Mouse (Mus musculus): ENCODE data around the gene Extl1. TPM values are rescaled to one million over a fixed set of nuclear protein-coding genes. Genes with fewer than 3 reads are reported as not detected.
A peak's percentile ranks its signal among the peaks of the same experiment; 100 is the strongest.

The Extl1 gene
- polyA plus RNA-seq, 1 experiment: 49.2 TPM

DNA sequence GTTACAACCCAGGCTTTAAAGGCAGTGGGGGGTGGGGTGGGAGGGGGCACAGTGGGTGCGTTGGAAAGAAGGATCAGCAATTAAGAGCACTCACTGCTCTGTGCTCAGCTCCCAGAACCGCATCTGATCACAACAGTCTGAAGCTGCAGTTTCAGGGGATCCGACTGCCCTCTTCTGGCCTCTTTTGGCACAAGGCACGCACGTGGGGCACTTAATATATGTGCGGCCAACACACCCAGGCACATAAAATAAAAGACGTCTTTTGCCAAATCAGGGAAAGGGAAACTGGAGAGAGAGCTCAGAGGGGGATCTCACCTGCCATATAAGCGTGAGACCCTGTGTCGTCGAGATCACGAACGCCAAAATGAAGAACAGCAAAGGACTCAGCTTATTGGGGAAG lies 9.4 kb upstream of the Extl1 start:
- Histone ChIP-seq H3K27ac (ENCODE audit: insufficient read depth, low read length) (no peak overlapping the region), H3K4me3 (ENCODE audit: insufficient read depth, low read length) (no peak overlapping the region), H3K4me1 (ENCODE audit: control insufficient read depth, insufficient read depth, low read length) (peaks cover 2% of the 10 kb centered on the region)
- peak; percentile 28 for TF ChIP-seq CTCF (IDR thresholded peaks at IDR 0.05; ENCODE audit: extremely low read depth, insufficient read depth, low read length)
- no peak for TF ChIP-seq POLR2A (IDR thresholded peaks at IDR 0.05; ENCODE audit: extremely low read depth, insufficient read depth, low read length)

DNA sequence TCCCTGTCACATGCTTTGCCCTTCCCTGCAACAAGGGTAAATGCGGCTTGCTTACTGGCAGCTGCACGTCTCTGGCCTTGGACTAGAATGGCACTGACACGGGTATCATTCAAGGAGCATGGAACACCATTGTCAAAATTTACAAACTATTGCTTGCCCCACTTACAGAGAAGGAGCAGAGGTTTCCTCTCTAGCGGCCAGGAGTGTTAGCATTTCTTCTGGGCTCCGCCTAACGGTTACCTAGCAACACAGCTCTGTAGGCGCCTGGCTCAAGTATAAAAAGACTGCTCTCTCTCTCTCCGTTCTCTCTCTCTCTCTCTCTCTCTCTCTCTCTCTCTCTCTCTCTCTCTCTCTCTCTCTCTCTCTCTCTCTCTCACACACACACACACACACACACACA lies 8.9 kb upstream of the Extl1 start:
- Histone ChIP-seq H3K4me3 (ENCODE audit: insufficient read depth, low read length) (no peak overlapping the region), H3K27ac (ENCODE audit: insufficient read depth, low read length) (no peak overlapping the region), H3K4me1 (ENCODE audit: control insufficient read depth, insufficient read depth, low read length) (peaks cover 2% of the 10 kb centered on the region; the same call in 1 of the 2 replicates)
- TF ChIP-seq POLR2A (IDR thresholded peaks at IDR 0.05; ENCODE audit: extremely low read depth, insufficient read depth, low read length) (no peak), CTCF (IDR thresholded peaks at IDR 0.05; ENCODE audit: extremely low read depth, insufficient read depth, low read length) (no peak)

DNA sequence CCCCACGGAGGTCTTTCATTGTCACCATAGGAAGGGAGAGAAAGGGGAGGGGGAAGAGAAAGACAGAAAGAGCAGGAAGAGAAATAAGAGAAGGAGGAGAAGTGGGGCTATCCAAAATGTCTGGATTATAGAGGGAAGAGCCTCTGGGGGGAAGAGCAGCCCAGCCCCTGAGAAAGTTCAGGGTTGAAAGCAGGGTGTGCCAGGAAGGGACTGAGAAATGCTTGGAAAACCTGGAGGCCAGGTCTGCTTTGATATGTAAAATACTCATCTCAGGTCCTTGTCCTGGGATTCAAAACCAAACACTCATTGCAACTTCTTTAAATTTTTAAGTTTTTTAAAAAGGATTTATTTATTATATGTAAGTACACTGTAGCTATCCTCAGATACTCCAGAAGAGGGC lies 8.0 kb upstream of the Extl1 start:
- no peak overlapping the region for H3K4me3 ChIP-seq (ENCODE audit: insufficient read depth, low read length)
- peaks cover 2% of the 10 kb centered on the region; the same call in 1 of the 2 replicates for H3K4me1 ChIP-seq (ENCODE audit: control insufficient read depth, insufficient read depth, low read length)
- TF ChIP-seq POLR2A (IDR thresholded peaks at IDR 0.05; ENCODE audit: extremely low read depth, insufficient read depth, low read length): no peak
- H3K27ac ChIP-seq (ENCODE audit: insufficient read depth, low read length): no peak overlapping the region

DNA sequence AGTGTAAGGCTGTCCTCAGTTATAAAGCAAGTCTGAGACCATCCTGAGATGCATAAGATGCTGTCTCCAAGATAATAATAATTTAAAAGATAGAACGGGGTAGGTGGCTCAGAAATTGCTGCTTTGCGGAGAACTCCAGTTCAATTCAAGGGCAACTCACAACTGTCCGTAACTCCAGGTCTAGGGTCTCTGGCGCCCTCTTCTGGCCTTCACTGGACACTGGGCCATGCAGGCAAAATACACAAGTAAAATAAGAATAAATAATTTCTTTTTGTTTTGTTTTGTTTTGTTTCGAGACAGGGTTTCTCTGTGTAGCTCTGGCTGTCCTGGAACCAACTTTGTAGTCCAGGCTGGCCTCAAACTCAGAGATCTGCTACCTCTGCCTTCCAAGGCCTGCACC lies 4.7 kb upstream of the Extl1 start:
- Histone ChIP-seq H3K27ac (ENCODE audit: insufficient read depth, low read length) (no peak overlapping the region), H3K4me1 (ENCODE audit: control insufficient read depth, insufficient read depth, low read length) (peaks cover 2% of the 10 kb centered on the region; the same call in 1 of the 2 replicates), H3K4me3 (ENCODE audit: insufficient read depth, low read length) (no peak overlapping the region)
- TF ChIP-seq POLR2A (IDR thresholded peaks at IDR 0.05; ENCODE audit: extremely low read depth, insufficient read depth, low read length) (no peak), CTCF (IDR thresholded peaks at IDR 0.05; ENCODE audit: extremely low read depth, insufficient read depth, low read length) (peak; percentile 75)

DNA sequence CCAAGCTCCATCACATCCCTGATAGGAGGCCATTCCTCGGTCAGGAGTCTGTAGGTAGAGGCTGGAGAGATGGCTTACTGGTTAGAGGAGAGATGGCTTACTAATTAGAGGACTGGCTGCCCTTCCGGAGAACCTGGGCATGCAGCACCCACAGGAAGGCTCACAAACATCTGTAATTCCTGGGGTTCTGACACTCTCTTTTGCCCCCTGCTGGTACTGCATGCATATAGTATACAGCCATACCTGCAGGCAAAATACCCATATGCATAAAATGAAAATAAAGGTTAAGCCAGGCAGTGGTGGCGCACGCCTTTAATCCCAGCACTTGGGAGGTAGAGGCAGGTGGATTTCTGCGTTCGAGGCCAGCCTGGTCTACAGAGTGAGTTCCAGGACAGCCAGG lies 3.6 kb upstream of the Extl1 start:
- no peaks in the 10 kb centered on the region for H3K4me1 ChIP-seq (ENCODE audit: control insufficient read depth, insufficient read depth, low read length)
- TF ChIP-seq POLR2A (IDR thresholded peaks at IDR 0.05; ENCODE audit: extremely low read depth, insufficient read depth, low read length) (no peak), CTCF (IDR thresholded peaks at IDR 0.05; ENCODE audit: extremely low read depth, insufficient read depth, low read length) (no peak)
- H3K27ac ChIP-seq (ENCODE audit: insufficient read depth, low read length): no peak overlapping the region
- H3K4me3 ChIP-seq (ENCODE audit: insufficient read depth, low read length): no peak overlapping the region

DNA sequence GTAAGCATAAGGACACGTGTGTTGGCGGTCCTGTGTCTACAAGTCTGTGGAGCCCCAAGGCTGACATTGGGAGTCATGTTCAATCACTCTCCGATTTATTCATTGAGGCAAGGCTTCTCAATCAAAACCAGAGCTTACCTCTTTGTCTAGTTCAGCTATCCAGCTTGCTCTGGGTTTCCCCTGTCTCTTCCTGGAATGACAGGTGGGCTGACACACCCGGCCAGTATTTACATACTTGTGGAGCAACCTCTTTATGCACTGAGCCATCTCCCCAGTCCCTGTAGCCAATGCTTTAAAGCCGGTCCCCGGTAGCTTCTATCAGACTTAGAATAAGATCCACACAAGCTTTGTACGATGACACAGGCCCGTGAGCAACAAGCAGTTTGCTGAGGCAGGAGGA lies 4.1 kb downstream of the Extl1 start:
- H3K27ac ChIP-seq (ENCODE audit: insufficient read depth, low read length): no peak overlapping the region
- TF ChIP-seq POLR2A (IDR thresholded peaks at IDR 0.05; ENCODE audit: extremely low read depth, insufficient read depth, low read length) (no peak), CTCF (IDR thresholded peaks at IDR 0.05; ENCODE audit: extremely low read depth, insufficient read depth, low read length) (no peak)
- no peak overlapping the region for H3K4me3 ChIP-seq (ENCODE audit: insufficient read depth, low read length)
- H3K4me1 ChIP-seq (ENCODE audit: control insufficient read depth, insufficient read depth, low read length): no peaks in the 10 kb centered on the region

DNA sequence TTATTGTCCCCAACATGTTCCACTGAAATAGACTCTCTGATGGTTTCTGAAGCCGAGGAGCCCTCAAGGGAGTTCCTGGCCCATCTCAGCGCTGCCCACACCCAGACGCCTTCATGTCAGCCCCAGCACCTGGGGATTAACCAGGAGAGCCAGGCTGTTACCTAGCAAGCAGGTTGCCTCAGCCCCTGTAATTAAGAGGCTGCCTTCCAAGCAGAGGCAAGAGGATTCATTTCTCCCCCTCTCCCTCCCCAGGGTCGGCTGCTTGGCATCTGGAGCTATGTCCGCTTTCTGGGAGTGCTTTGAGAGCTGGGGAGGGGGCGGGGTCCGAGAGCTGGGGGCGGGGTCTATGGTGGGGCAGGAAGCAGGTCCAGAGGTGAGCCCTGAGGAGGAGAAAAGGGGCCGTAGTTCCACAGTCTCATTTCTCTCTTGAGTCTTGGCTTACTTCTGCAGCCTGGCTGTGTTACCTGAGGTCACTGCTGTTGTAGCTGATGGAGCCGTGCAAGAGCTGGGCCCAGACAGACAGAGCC lies 5.5 kb downstream of the Extl1 start:
- TF ChIP-seq CTCF (IDR thresholded peaks at IDR 0.05; ENCODE audit: extremely low read depth, insufficient read depth, low read length): no peak
- no peak for TF ChIP-seq POLR2A (IDR thresholded peaks at IDR 0.05; ENCODE audit: extremely low read depth, insufficient read depth, low read length)
- H3K4me3 ChIP-seq (ENCODE audit: insufficient read depth, low read length): no peak overlapping the region

DNA sequence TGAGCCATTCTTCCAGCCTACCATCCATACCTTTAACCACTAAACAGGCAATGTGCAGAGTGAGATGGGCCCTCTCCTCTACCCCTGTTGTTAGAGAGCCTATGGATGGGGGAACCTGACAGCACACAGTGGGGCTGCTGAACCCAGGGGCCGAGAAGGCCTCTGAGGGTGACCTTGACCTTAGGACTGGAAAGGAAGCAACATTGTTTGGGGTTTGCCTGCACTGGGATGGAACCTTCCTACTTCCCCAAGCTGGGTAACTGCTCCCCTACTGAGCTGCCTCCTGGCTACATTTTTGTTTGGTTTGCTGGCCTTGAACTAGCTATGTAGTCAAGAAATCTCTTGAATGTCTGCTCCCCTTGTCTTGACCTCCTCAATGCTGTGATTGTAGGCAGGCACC lies 9.3 kb downstream of the Extl1 start:
- no peak for TF ChIP-seq POLR2A (IDR thresholded peaks at IDR 0.05; ENCODE audit: extremely low read depth, insufficient read depth, low read length)
- TF ChIP-seq CTCF (IDR thresholded peaks at IDR 0.05; ENCODE audit: extremely low read depth, insufficient read depth, low read length): no peak
- Histone ChIP-seq H3K4me1 (ENCODE audit: control insufficient read depth, insufficient read depth, low read length) (no peaks in the 10 kb centered on the region), H3K4me3 (ENCODE audit: insufficient read depth, low read length) (no peak overlapping the region), H3K27ac (ENCODE audit: insufficient read depth, low read length) (no peak overlapping the region)

More for the DNA sequence above, 5.5 kb downstream of the Extl1 start:
- Histone ChIP-seq H3K27ac (ENCODE audit: insufficient read depth, low read length) (no peak overlapping the region), H3K4me1 (ENCODE audit: control insufficient read depth, insufficient read depth, low read length) (no peaks in the 10 kb centered on the region)

DNA sequence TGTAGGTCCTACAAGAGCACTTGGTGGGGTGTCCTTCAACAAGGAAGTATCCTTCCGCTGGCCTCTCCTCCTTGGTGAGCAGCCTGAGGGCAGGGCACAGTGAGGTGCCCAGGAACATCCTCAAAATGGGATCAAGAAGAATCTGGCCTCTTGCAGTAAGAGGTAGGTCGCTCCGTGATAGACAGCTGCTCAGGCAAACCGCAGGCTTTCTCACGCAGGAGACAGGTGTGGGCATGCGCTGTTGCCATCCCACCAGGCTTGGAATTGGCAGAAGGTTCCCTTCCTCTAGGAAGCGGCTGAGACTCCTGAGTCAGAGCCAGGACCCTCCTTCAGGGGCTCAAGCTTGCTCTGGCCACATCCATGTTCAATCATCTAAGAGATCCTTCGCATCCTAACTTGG lies 10.4 kb downstream of the Extl1 start:
- no peak overlapping the region for H3K27ac ChIP-seq (ENCODE audit: insufficient read depth, low read length)
- H3K4me1 ChIP-seq (ENCODE audit: control insufficient read depth, insufficient read depth, low read length): 0 out of 2 replicates have a peak, but pooled peaks cover 2% of the 10 kb centered on the region

DNA sequence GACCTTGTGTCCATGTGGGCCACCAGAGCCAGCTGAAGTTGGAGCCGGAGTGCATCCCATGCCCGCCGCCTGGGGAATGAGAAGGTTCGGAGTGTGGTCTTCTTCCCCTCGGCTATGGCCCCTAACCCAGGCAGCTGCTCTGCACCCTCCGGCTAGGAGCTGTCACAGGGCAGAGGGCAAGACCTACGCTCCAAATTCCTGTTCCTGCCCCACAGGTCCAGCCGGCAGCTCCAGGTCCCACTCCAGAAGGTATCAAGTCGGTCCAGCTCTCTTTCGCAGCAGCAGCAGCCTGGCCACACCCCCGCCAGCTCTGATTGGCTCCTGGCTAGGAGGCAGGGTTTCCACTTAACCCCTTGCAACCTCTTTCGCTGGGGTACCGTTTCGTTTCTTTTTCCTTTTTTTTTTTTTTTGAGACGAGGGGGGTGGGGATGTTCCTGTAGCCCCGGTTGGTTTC lies 11.3 kb downstream of the Extl1 start:
- no peak for TF ChIP-seq CTCF (IDR thresholded peaks at IDR 0.05; ENCODE audit: extremely low read depth, insufficient read depth, low read length)
- peak; percentile 98 for TF ChIP-seq POLR2A (IDR thresholded peaks at IDR 0.05; ENCODE audit: extremely low read depth, insufficient read depth, low read length)
- Histone ChIP-seq H3K27ac (ENCODE audit: insufficient read depth, low read length) (0 out of 2 replicates have a peak overlapping the region, but pooled peaks have one; percentile 73), H3K4me3 (ENCODE audit: insufficient read depth, low read length) (peak overlapping the region; percentile 93), H3K4me1 (ENCODE audit: control insufficient read depth, insufficient read depth, low read length) (0 out of 2 replicates have a peak, but pooled peaks cover 2% of the 10 kb centered on the region)

More for the DNA sequence above, 10.4 kb downstream of the Extl1 start:
- peak overlapping the region; percentile 93; the same call in 1 of the 2 replicates for H3K4me3 ChIP-seq (ENCODE audit: insufficient read depth, low read length)
- TF ChIP-seq POLR2A (IDR thresholded peaks at IDR 0.05; ENCODE audit: extremely low read depth, insufficient read depth, low read length) (no peak), CTCF (IDR thresholded peaks at IDR 0.05; ENCODE audit: extremely low read depth, insufficient read depth, low read length) (no peak)
